Mouse (Mus musculus) lung, postnatal 0 days (tissue): ENCODE results near the gene Cflar. TPM values are rescaled to one million over a fixed set of nuclear protein-coding genes. Genes with fewer than 3 reads are reported as not detected.
A peak's percentile ranks its signal among the peaks of the same experiment; 100 is the strongest.

Experiments used
- ATAC-seq: fragments of 200-750 bp; cut with Nextera tagmentation; 2 replicates; pipeline ENCODE4 v1.8.0; 2017; ENCODE audit warnings: moderate library complexity
- DNase-seq: peaks from one replicate; pipeline ENCODE4 v3.0.0-alpha.2; 2016; ENCODE audit warnings: low spot score
- H3K27ac ChIP-seq: fragments of 300-500 bp; sonication (generic); 2 replicates; pipeline ENCODE4 v1.5.1; 2014; ENCODE audit warnings: antibody characterized with exemption, mild to moderate bottlenecking, low read length, mixed read lengths
- H3K27me3 ChIP-seq: fragments of 300-500 bp; sonication (generic); replicated peaks from 2 replicates; pipeline ENCODE4 v1.6.1; 2014; ENCODE audit warnings: low read length, mixed read lengths; ENCODE audit not compliant: insufficient read depth
- H3K36me3 ChIP-seq: fragments of 300-500 bp; sonication (generic); 2 replicates; pipeline ENCODE4 v1.6.1; 2014; ENCODE audit warnings: low read length, mixed read lengths; ENCODE audit not compliant: insufficient read depth
- H3K4me1 ChIP-seq: fragments of 300-500 bp; sonication (generic); 2 replicates; pipeline ENCODE4 v1.6.1; 2014; ENCODE audit warnings: antibody characterized with exemption, low read depth, low read length, mixed read lengths; ENCODE audit not compliant: insufficient read depth
- H3K4me2 ChIP-seq: fragments of 300-500 bp; sonication (generic); replicated peaks from 2 replicates; pipeline ENCODE4 v1.6.1; 2014; ENCODE audit warnings: low read depth, mild to moderate bottlenecking, low read length, moderate library complexity, mixed read lengths
- H3K4me3 ChIP-seq: fragments of 300-500 bp; sonication (generic); 2 replicates; pipeline ENCODE4 v1.5.1; 2014; ENCODE audit warnings: low read depth, low read length
- H3K9ac ChIP-seq: fragments of 300-500 bp; sonication (generic); replicated peaks from 2 replicates; pipeline ENCODE4 v1.6.1; 2014; ENCODE audit warnings: low read depth, mild to moderate bottlenecking
- H3K9me3 ChIP-seq: fragments of 300-500 bp; sonication (generic); 2 replicates; pipeline ENCODE4 v1.6.1; 2016; ENCODE audit warnings: low read length, mixed read lengths
- CTCF ChIP-seq: IDR thresholded peaks from 2 replicates; pipeline ENCODE4 v1.5.1; 2016; ENCODE audit warnings: antibody characterized with exemption, mild to moderate bottlenecking
- EP300 ChIP-seq: IDR thresholded peaks from 2 replicates; pipeline ENCODE4 v1.6.1; 2016; ENCODE audit warnings: antibody characterized with exemption, mild to moderate bottlenecking, control low read depth
- WGBS: fragments of 180-500 bp; shearing (Covaris S2); extraction: QIAGEN DNeasy Blood & Tissue Kit; methylation state at CpG from one replicate; pipeline ENCODE4 v1.1.7; 2014; 5-methylcytosine and 5-hydroxymethylcytosine counted together
- polyA plus RNA-seq: library from polyadenylated mRNA; unstranded; fragments of >200 nt; fragmentation: Nextera tagmentation; extraction: Ambion mirVana; gene quantifications from 2 replicates; pipeline ENCODE4 v1.2.1, GENCODE M21; 2015

Gene Cflar
- polyA plus RNA-seq, 1 experiment from 2014 or later = 62.2 TPM

GRCm38 (mm10) chr1:58715536-58715935, 4.2 kb downstream of the Cflar start:
- peak overlapping the region; percentile 76 for H3K27ac ChIP-seq
- no peaks in the 10 kb centered on the region for H3K27me3 ChIP-seq
- H3K4me1 ChIP-seq = peaks cover 9% of the 10 kb centered on the region
- H3K36me3 ChIP-seq = no peaks in the 10 kb centered on the region; the same call in 1 of the 2 replicates
- peak overlapping the region; percentile 28; the same call in 1 of the 2 replicates for H3K4me2 ChIP-seq
- no peak overlapping the region for H3K9ac ChIP-seq
- no peak overlapping the region for H3K4me3 ChIP-seq
- TF ChIP-seq EP300 (no peak), CTCF (no peak)
- no peak for ATAC-seq
- no peaks in the 10 kb centered on the region for H3K9me3 ChIP-seq
- DNase-seq = no peak

- TF ChIP-seq EP300 (peak; percentile 20; the same call in 1 of the 2 replicates), CTCF (no peak)
- no peak overlapping the region; the same call in 1 of the 2 replicates for H3K9ac ChIP-seq
- DNase-seq = no peak
- H3K9me3 ChIP-seq = no peaks in the 10 kb centered on the region
- H3K4me1 ChIP-seq = peaks cover 9% of the 10 kb centered on the region
- peak overlapping the region; percentile 28 for H3K4me2 ChIP-seq
- H3K27me3 ChIP-seq = no peaks in the 10 kb centered on the region
- peak overlapping the region; percentile 76 for H3K27ac ChIP-seq
- ATAC-seq = no peak
- no peaks in the 10 kb centered on the region; the same call in 1 of the 2 replicates for H3K36me3 ChIP-seq
- H3K4me3 ChIP-seq = peak overlapping the region; percentile 0; the same call in 1 of the 2 replicates
- WGBS = 36% methylated on average over 7 of the region's 7 CpGs
Observed at GRCm38 (mm10) chr1:58716162-58716882, 5.0 kb downstream of the Cflar start.

- H3K9ac ChIP-seq = no peak overlapping the region
- H3K4me2 ChIP-seq = no peak overlapping the region; the same call in 1 of the 2 replicates
- no peaks in the 10 kb centered on the region for H3K27me3 ChIP-seq
- H3K4me3 ChIP-seq = no peak overlapping the region
- ATAC-seq (no peak), DNase-seq (no peak)
- TF ChIP-seq CTCF = no peak
- TF ChIP-seq EP300 = no peak
- 84% methylated on average over 4 of the region's 4 CpGs for WGBS
- H3K36me3 ChIP-seq = no peaks in the 10 kb centered on the region; the same call in 1 of the 2 replicates
- peaks cover 9% of the 10 kb centered on the region for H3K4me1 ChIP-seq
- H3K27ac ChIP-seq = peak overlapping the region; percentile 76; the same call in 1 of the 2 replicates
- no peaks in the 10 kb centered on the region for H3K9me3 ChIP-seq
Observed at GRCm38 (mm10) chr1:58716883-58717220, 5.5 kb downstream of the Cflar start.

GRCm38 (mm10) chr1:58717589-58718270, 6.4 kb downstream of the Cflar start:
- H3K9ac ChIP-seq = no peak overlapping the region
- no peak overlapping the region for H3K4me3 ChIP-seq
- H3K36me3 ChIP-seq = no peaks in the 10 kb centered on the region; the same call in 1 of the 2 replicates
- H3K4me1 ChIP-seq = peaks cover 13% of the 10 kb centered on the region
- no peak overlapping the region for H3K4me2 ChIP-seq
- H3K27ac ChIP-seq = no peak overlapping the region
- no peaks in the 10 kb centered on the region for H3K9me3 ChIP-seq
- no peak for TF ChIP-seq CTCF
- no peak for TF ChIP-seq EP300
- 92% methylated on average over 8 of the region's 8 CpGs for WGBS
- no peak for DNase-seq
- H3K27me3 ChIP-seq = no peaks in the 10 kb centered on the region
- no peak for ATAC-seq

- Histone ChIP-seq H3K27ac (0 out of 2 replicates have a peak overlapping the region, but pooled peaks have one; percentile 20), H3K4me2 (no peak overlapping the region), H3K4me3 (no peak overlapping the region), H3K36me3 (no peaks in the 10 kb centered on the region; the same call in 1 of the 2 replicates), H3K4me1 (peaks cover 11% of the 10 kb centered on the region), H3K9ac (no peak overlapping the region), H3K9me3 (no peaks in the 10 kb centered on the region), H3K27me3 (no peaks in the 10 kb centered on the region)
- WGBS = 75% methylated on average over 7 of the region's 7 CpGs
- no peak for DNase-seq
- ATAC-seq = no peak
- TF ChIP-seq CTCF (no peak), EP300 (no peak)
Observed at GRCm38 (mm10) chr1:58719356-58719945, 8.1 kb downstream of the Cflar start.

GRCm38 (mm10) chr1:58720090-58720489, 8.8 kb downstream of the Cflar start:
- H3K27ac ChIP-seq = 0 out of 2 replicates have a peak overlapping the region, but pooled peaks have one; percentile 20
- TF ChIP-seq CTCF = no peak
- TF ChIP-seq EP300 = no peak
- peaks cover 11% of the 10 kb centered on the region for H3K4me1 ChIP-seq
- H3K9ac ChIP-seq = no peak overlapping the region
- peak; percentile 71 for DNase-seq
- H3K9me3 ChIP-seq = no peaks in the 10 kb centered on the region
- H3K4me2 ChIP-seq = no peak overlapping the region
- no peak overlapping the region for H3K4me3 ChIP-seq
- H3K27me3 ChIP-seq = no peaks in the 10 kb centered on the region
- WGBS = 64% methylated on average over 8 of the region's 8 CpGs
- ATAC-seq = peak; percentile 75
- no peaks in the 10 kb centered on the region; the same call in 1 of the 2 replicates for H3K36me3 ChIP-seq
